Mouse (Mus musculus) CD4-positive, CD25-positive, alpha-beta regulatory T cell, adult 2 months (primary cell): ENCODE measurements around the gene Uck2.
A peak's percentile ranks its signal among the peaks of the same experiment; 100 is the strongest.

Source experiments
- DNase-seq: peaks from one replicate; pipeline ENCODE4 v3.0.0-alpha.2; 2012; ENCODE audit warnings: low read depth, low spot score

The Uck2 gene

DNA sequence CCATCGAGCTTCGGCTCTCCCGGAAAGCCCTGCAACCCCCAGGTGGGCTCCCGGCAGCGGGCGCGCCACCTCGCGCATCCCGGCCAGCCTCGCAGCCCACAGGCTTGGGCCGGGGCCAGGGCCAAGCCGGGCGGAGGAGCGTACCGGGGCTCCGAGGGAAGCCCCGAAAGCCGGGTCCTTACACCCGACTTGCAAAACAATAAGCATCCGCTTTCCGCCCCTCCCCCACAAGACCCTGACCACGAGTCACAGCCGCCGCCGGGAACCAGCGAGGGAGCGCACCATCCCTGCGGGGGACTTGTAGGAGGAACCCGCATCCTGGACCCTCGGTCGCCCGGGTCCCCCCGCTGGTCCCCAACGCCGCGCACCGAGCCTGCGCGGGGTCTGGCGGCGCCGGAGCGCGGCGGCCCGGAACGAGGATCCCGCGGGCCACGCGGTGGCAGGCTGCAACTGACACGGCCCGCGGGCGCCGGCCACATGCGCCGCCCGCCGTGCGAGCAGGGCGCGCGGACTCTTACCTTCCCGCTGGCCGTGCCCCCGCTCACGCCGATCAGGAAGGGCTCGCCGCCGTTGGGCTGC, 773 bp downstream of the Uck2 start:
- DNase-seq: peak; percentile 72

DNA sequence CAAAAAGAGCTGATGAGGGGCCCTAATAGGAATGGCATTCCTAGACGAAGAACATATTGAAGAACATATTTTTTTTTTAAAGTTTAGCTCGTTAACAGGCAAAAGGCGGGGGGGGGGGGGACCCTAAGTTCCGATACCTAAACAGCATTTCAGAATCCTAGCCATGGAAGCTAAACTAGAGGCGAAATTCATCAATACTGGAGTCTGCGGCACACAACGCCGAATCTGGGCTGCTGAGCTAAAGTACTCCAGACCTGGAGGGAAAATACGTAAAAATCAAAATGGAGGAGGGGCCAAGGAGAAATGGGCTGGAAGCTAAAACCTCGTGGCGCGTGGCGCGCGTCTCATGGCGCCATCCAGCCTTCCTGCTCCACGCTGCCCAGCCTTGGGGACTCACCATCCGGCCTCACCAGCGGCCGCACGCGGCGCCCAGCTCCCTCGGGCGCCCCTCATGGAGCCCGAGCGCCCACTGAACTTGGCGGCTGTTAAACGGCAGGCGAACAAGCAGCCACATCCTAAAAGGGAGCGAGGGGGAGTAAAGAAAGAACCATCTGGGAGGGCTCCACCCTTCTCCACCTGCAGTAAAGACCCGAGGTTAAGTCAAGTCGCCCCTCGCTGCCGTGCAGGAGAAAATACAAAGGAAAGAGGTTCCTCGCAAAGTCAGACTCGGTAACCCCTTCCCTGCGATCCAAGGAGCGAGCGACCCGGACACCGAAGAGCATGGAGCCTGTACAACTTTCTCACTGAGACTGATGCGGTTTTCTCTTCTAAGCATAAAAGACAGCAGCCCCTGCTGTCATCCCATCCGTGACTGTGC, 1.5 kb downstream of the Uck2 start:
- DNase-seq: peak; percentile 68

DNA sequence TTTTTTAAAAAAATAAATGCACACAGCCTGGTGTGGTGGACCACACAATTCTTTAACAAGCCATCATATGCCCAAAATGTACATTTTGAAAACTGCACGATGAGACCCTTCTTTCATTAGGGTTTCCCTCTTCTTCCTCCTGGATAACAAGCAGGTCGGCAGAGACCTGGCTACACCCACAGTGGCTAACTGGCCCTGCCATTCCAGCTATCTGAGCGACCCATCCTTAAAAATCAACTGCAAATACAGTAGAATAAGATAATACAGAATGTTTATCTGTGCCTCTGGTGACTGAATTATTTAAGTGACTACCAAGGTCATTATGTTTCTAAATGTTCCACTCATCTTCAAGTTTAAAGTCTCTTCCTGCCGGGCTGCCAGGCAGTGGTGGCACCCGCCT, 2.4 kb downstream of the Uck2 start:
- DNase-seq: no peak

DNA sequence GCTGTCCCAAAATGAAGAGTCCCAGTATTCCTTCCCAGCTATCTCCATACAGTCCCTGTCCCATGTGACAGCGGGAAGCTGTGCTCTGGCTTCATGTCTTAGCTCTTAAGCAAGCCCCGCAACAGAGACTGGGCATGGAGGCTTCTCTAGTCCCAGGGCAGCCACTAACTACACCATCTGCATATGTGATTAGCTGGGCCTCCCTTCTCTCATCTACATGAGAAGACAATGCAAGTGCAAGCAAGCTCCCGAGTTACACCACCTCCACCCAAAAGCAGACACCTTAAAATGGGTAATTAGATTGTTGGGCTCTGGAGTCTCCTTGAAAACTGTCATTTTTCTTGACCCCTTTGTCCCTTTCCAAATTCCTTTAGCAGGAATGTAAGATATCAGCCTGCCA, 3.0 kb downstream of the Uck2 start:
- no peak for DNase-seq

DNA sequence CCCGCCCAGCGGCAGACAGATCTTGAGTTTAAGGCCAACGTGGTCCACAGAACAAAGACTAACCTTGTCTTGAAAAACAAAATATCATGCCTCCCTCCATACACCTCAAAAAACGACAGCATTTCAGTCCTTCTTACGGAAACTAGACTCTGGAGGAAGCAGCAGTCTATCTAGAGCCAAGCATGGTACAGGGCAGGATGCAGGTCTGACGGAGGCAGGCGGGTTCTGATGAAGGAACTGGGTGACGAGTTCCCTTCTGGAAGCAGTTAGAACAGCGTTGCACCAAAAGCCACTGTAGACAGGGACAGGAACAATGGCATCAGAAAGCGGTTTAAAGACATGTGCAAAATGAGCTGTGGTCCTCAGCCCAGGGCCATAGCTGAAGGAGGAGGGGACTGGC, 5.1 kb downstream of the Uck2 start:
- peak; percentile 55 for DNase-seq

DNA sequence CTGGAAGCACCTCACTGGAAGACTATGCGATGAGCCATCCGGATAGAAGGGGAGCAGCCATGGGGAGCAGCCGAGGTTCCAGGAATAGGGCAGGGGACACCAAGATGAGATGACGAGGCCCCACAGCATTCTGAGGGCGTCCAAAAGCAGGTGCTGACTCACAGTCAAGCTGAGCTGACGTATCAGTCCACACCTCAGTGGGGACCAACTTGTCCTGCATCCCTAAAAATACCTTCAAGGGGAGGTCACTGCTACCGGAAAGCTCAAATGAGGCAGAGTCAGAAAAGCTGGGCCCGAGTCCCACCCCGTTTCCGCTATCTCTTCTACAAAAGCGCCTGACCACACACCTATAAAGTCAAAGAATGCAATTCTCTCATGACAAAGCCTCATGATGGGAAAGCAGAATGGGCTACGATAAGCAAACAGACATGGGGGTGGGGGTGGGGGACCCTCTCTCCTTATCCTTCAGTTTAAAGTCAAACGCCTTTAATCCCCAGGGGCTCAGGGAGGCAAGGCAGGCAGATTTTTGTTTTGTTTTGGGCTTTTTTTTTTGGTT, 5.9 kb downstream of the Uck2 start:
- no peak for DNase-seq

DNA sequence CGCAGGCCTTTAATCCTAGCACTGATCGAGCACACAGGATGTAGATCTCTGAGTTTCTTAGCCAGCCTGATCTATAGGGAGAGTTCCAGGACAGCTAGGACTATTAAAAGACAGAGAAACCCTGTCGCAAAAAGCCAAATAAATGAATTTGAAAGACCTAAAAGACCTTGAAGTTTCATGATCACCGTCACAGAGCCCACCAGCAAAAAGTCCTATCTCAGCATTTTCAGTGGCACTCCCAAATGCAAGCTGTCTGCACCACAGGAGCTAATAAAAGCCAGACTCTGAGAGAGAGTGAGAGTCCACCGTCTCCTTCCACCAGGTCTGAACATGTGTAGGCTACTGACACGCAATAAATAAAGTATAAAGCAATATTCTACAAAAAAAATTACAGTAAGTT, 6.7 kb downstream of the Uck2 start:
- no peak for DNase-seq

DNA sequence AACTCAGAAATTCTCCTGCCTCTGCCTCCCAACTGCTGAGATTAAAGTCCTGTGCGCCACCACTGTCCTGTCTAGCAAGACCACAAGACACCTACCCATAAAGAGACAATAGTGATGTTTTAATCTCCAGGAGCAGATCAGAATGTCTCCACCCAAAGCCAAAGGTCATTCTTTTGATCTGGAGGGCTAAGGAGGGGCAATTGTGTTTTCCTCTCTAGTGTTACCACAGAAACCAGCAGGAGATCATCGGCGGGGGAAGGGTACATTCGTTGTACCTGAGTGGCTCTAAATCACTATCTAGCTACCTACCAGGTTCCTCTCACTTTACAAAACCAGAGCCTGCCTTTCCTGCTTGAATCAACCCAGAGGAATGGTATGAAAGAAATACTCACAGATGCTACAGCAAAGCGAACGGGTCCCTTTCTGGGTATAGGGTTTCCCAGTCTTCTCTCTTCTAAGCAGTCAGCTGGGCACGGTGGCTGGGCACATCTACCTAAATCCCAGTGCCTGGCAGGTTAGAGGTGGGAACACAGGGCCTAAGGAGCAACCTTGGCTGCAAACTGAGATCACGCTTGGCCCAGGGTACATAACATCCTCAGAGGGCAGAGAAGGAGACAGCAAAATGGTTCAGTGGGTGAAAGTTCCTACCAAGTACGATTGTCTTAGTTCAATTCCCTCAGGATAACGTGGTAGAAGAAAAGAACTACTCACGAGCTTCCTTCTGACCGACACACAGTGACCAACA, 10.3 kb downstream of the Uck2 start:
- DNase-seq: peak; percentile 52

DNA sequence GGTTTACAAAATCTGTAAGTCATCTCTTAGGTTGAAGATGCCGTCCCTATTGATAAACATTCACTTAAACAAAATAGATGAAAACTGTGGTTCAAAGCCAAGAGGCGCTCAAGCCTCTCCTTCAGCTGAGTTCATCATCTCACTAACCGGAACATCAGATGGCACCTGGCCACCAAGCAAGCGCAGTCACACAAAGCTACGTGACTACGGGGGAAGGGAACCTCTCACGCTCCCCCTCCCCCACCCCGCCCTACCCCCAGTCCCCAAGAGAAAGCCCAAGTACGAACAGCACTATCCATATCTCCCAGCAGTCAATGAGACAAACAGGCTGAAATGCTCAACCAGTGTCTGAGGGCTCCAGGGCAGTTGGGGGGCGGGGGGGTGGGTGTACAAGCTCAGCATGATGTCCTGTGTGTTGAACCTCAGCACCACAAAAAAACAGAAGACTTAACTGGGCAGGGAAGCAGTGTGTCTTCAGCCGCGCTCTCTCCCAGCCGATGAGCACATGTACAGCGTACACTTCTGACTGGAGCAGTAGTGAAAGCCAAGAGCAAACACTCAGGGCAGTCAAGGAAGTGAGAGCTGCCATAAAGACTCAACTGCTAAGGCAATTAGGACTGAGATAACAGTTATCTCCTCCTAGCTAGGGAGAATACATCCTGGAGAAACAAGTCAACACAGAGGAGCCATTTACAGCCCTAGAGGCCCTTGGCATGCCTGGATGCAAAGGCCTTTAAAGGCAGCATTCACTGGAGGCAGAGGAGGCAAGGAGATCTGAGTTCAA, 11.5 kb downstream of the Uck2 start:
- peak; percentile 66 for DNase-seq

DNA sequence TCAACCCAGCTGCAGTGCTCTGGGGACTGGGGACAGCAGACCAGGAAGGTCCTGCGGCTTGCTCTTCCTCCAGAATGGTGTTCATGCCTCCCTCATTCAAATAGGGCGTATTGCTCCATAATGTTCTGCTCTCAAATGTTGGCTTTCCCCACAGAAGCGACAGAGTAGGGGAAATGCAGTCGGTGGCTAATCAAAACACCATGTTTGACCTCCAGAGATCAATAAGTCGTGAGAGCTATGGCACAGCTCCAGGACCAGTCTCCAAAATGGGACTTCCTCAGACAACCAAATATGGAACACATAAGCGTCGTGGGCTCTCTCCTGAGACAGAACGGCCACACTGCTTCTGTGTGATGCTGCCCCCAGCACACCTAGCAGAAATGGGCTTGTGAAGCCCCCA, 13.3 kb downstream of the Uck2 start:
- no peak for DNase-seq

DNA sequence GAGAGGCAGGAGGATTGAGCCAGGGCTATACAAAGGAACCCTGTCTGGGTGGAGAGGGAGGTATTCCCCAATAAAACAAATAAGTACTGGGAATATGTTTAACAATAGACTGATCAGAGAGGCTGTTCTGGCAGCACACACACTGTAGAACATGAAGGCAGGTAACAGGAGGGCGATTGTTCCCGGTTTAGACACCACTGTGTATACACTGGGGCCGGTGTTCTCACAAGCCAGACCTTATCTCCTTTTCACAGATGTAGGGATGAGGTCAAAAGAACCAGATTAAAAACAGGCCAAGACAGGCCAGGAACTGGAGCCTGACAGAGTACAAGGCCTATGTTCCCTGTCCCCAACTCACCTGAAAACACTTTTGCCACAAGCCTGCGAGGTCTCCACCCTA, 13.8 kb downstream of the Uck2 start:
- no peak for DNase-seq

DNA sequence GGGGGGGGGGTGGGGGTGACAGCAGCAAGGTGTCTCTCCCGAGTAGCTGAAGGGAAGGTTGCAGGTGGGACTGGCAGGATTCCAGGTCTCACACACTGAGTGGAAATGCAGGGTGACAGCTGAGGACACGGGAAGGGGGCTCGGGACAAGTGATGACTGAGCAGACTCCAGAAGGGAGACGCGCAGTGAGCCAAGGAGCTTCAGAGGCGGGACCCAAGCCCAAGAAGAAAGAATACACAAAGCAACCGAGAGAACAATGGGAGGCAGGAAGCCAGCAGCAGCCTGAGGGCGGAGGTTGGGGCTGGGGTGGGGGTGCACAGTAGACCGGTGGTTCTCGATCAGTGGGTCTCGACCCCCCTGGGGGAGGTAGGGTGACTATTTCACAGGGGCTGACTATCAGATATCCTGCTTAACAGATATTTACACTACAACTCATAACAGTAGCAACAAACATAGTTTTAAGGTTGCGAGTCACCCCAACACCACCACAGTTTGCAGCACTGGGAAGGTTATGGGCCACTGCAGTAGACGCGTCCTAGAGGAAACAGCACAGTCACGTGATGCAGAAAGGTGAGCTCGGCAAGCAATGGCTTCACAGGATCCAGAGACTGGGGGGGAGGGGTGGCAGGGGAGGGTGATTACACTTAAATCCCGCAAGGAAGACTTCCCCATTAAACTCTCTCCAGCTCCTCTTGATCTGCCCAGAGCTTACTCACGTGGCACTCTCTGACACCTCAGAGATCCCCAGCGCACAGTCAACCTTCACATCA, 14.6 kb downstream of the Uck2 start:
- DNase-seq: peak; percentile 62

DNA sequence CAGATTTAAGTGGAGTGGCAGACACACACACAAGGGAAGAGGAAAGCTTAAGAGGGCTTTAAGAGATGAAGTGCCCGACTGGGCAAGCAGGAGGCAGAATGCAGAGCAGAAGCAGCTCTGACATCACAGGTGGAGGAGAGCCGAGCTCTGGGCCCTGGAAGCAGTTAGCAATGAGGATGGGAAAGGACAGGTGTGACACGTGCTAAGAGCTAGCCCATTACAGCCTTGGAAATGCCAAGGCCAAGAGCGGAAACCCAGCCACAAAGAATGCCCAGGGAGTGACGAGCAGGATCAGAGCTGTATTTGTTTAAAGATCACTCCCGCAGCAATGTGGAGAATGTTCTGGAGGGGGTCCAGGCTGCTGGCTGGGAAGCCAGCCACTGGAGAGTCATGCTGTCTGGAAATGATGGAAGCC, 15.3 kb downstream of the Uck2 start:
- DNase-seq: no peak

DNA sequence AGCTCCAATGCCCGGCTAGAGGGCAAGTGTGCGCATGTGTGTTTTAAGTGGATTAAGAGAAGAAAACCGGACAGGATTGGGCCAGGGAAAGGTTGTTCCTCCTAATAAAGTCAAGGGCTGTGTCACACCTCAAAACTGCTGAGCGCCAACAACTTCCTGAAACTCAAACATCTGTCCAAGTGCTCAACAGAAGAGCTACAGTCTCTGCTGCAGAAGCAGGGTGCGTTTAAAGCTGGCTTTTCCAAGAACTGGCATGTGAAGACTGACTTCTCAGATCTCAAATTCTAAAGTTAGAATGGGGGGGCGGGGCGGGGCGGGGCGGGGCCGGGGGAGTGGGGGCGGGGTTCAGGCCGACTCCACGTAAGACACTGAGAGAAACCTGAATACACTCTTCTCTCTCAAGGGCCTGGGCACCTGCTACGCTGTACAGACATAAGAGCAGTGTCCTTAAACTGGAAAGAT, 15.7 kb downstream of the Uck2 start:
- peak; percentile 64 for DNase-seq

DNA sequence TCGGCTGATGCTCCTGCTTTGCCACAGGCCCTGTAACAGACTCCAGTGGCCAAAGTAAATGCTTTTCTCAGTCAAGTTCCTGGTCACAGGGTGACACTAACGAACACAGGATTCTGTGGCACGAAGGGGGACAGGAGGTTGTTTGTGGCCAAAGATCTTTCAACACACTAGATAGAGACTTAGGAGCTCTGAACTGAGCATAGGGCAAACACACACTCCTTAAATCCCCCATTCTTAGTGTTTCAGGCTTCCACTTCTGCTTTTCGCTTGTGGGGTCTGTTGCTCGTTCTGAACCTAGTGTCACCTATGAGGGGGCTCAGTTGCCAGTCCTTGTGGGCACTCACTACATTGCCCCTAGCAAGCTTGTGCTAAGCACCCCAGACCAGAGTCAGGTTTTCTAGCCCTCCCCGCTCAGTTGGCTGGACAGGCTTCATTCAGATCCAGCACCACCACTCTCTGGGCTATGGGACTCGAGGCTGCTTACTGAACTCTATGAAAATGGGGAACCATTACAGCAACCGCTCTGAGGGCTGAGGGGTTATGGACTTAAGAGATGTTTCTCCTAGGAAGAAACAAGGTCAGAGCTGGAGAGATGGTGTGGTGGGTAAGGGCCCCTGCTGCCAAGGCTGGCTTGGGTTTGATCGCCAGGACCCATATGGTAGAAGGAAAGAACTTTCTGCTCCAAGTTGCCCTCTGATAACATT, 16.6 kb downstream of the Uck2 start:
- DNase-seq: no peak

DNA sequence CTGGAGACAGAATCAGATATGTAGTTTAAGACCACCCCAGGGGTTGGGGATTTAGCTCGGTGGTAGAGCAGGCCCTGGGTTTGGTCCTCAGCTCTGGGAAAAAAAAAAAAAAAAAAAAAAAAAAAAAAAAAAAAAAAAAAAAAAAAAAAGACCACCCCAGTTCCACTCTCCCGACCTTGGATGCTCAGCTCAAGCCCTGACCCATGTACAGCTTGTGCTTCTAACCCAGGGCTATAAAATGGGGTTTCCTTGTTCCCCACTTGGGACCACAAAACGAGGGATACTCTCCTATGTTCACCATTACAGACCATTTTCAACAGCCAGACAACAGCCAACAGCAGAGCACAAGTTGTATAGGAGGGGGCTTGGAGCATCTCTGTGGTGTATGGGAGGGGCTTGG, 18.4 kb downstream of the Uck2 start:
- DNase-seq: no peak

DNA sequence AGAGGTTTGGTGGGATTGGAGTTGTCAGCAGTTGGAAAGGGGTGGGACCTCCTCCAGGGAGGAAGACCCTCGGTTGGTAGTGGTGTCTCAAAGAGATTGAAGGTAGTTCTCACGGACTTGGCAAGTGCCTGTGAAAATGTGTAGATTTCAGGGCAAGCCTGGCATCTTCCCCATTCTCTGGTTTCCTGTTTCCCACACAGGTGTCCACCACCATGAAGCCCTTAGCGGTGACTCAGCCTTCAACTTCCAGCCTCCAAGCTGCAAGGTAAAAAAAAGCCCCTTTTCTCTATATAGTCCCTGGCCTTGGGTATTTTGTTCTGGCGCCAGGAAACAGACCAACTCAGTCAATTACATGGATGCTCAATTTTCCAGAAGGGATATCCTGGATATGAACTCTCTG, 19.8 kb downstream of the Uck2 start:
- DNase-seq: no peak

DNA sequence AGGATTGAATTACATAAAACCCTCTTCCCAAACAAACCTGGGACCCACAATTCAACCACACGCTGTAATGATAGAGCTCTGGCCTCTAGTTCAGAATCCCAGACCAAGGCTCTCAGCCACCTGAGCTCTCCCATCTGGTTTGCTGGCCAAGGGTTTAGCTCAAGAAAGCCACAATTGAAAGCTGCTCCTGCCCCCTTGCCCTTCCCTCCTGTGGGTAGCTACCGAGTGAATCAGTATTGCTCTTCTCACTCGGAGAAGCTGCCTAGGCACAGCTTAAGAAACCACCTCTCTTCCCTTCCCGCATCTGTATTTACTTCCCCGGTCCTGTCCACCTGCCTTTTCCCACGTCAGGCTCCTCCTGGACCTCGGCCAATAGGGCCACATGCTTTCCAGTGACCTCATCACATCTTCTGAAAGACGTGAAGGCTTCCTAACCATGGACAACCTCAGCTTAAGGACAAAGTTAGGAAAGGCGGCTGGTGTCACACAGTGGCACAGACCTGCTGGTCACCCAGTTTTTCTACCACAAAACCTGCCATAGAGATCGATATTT, 22.6 kb downstream of the Uck2 start:
- DNase-seq: no peak

DNA sequence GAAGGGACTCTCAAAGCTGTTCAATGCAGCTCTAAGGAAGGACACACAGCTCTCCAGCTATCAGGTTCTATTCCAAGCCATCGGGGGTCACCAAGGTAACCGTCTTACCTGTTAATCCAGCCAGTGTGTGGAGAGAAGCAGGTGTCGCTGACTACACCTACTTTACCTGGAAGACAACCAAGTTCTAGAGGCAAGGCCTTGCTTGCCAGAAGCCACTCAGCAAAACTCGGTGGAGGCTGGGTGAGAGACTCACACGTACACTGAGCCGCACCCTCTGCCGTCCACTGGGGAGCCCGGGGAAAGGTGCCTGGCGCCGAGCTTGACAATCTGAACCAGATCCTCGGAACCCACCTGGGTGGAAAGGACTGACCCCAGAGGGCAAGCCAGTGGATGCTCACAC, 23.4 kb downstream of the Uck2 start:
- no peak for DNase-seq

DNA sequence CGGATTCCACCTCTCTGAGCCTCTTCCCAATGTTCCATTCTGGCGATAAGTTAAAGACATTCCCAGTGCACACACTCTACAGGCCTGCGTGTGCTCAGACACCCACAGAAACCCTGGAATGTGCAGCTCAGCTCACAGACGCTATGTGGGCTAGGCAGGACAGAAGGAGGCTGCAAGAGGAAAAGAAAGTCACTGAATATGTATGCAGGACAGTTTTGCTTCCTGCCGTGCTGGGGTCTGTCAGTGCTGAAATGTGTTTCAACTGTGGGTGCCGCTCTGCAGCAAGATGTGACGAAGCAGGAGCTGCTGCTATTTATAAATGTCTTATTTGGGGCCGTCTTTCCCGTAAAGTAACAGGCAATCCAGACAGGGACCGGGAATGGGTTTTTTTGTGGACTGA, 25.4 kb downstream of the Uck2 start:
- no peak for DNase-seq
